7 mouse cellular contexts compared by ENCODE assay signal in the genomic region with DNA sequence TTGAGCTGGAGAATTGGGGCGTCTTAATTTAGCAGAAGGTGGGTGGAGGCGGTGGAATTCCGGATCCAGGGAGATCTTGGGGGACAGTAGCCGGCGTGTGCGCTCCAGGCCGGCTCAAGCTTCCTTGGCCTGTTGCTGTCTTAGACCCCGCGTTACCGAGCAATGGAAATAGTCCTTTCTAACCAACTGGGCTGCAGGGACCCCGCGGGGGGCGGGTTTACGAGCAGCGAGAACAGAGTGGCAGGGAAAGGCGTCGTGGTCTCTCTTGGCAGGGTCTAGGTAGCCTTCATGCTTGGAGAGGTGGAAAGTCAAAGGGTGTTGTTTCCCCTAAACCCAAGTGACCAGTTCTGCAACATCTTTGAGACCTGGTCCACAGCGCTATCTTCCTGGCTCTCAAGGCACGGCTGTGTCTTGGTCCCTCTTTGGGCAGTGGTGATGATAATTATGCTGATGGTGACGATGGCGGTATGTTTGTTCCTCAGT. TPM values are rescaled to one million over a fixed set of nuclear protein-coding genes. Genes with fewer than 3 reads are reported as not detected.
DNase-seq lines count a peak whose midpoint lies in the region; ATAC-seq and TF ChIP-seq lines count a peak whose summit lies in the region.

No protein-coding gene starts in this region.

- peaks cover 20% of the 10 kb centered on the region for H3K27me3 ChIP-seq in spleen, adult 2 months (ENCODE audit: control insufficient read depth, insufficient read depth, low read length)
- peaks cover 39% of the 10 kb centered on the region for H3K27me3 ChIP-seq in heart, postnatal 0 days (ENCODE audit: control insufficient read depth, insufficient read depth, low read length)
- no peaks in the 10 kb centered on the region for H3K27me3 ChIP-seq in limb, embryonic 14.5 days (ENCODE audit: control insufficient read depth, insufficient read depth, low read length)
- peaks cover 30% of the 10 kb centered on the region for H3K27me3 ChIP-seq in neural tube, embryonic 12.5 days (replicated peaks)

- no peak overlapping the region for H3K27ac ChIP-seq in spleen, adult 2 months (ENCODE audit: insufficient read depth, low read length)
- H3K27ac ChIP-seq in heart, postnatal 0 days (ENCODE audit: low read depth): peak overlapping the region; percentile 39
- peak overlapping the region; percentile 100 for H3K27ac ChIP-seq in limb, embryonic 14.5 days (replicated peaks; ENCODE audit: low read depth, low read length)
- H3K27ac ChIP-seq in neural tube, embryonic 12.5 days: no peak overlapping the region

- no peaks in the 10 kb centered on the region for H3K9me3 ChIP-seq in heart, postnatal 0 days (replicated peaks; ENCODE audit: control insufficient read depth, low read length)
- no peaks in the 10 kb centered on the region for H3K9me3 ChIP-seq in limb, embryonic 14.5 days (ENCODE audit: control insufficient read depth, low read length)
- no peaks in the 10 kb centered on the region for H3K9me3 ChIP-seq in neural tube, embryonic 12.5 days

- TF ChIP-seq POLR2A in spleen, adult 2 months (IDR thresholded peaks at IDR 0.05; ENCODE audit: low read depth, low read length): no peak
- TF ChIP-seq POLR2A in limb, embryonic 14.5 days (IDR thresholded peaks at IDR 0.05; ENCODE audit: borderline replicate concordance, extremely low read depth, insufficient read depth, insufficient read length): no peak

- ATAC-seq in heart, postnatal 0 days (ENCODE audit: insufficient read depth, low read depth): peak; percentile 16
- ATAC-seq in limb, embryonic 14.5 days (ENCODE audit: low FRiP score, low read depth): no peak
- peak; percentile 48 for ATAC-seq in neural tube, embryonic 12.5 days (ENCODE audit: low FRiP score, low read depth)

- no peaks in the 10 kb centered on the region for H3K36me3 ChIP-seq in spleen, adult 2 months (ENCODE audit: control insufficient read depth, insufficient read depth, low read length)
- no peaks in the 10 kb centered on the region for H3K36me3 ChIP-seq in heart, postnatal 0 days (replicated peaks; ENCODE audit: control insufficient read depth, insufficient read depth, low read length)
- peaks cover 33% of the 10 kb centered on the region for H3K36me3 ChIP-seq in limb, embryonic 14.5 days (ENCODE audit: control insufficient read depth, insufficient read depth, low read length)
- no peaks in the 10 kb centered on the region for H3K36me3 ChIP-seq in neural tube, embryonic 12.5 days

- TF ChIP-seq CTCF in spleen, adult 2 months (IDR thresholded peaks at IDR 0.05; ENCODE audit: extremely low read depth, insufficient read depth, insufficient read length, insufficient replicate concordance): no peak
- TF ChIP-seq CTCF in heart, postnatal 0 days (IDR thresholded peaks at IDR 0.05; ENCODE audit: low read depth): no peak

- peak overlapping the region; percentile 35 for H3K9ac ChIP-seq in heart, postnatal 0 days (replicated peaks; ENCODE audit: low read depth, low read length)
- H3K9ac ChIP-seq in limb, embryonic 14.5 days (ENCODE audit: low read depth, low read length, severe bottlenecking): peak overlapping the region; percentile 99
- H3K9ac ChIP-seq in neural tube, embryonic 12.5 days: peak overlapping the region; percentile 56

- H3K4me2 ChIP-seq in heart, postnatal 0 days (ENCODE audit: low read depth, low read length): peak overlapping the region; percentile 71
- H3K4me2 ChIP-seq in limb, embryonic 14.5 days (replicated peaks; ENCODE audit: low read depth, low read length, severe bottlenecking): peak overlapping the region; percentile 74
- peak overlapping the region; percentile 90 for H3K4me2 ChIP-seq in neural tube, embryonic 12.5 days (replicated peaks)

- H3K4me3 ChIP-seq in spleen, adult 2 months (ENCODE audit: extremely low read depth, insufficient read depth, insufficient read length): peak overlapping the region; percentile 21; the same call in 1 of the 2 replicates
- peak overlapping the region; percentile 50 for H3K4me3 ChIP-seq in heart, postnatal 0 days (ENCODE audit: low read depth, low read length)
- H3K4me3 ChIP-seq in limb, embryonic 14.5 days (replicated peaks; ENCODE audit: low read length): peak overlapping the region; percentile 76
- H3K4me3 ChIP-seq in neural tube, embryonic 12.5 days: peak overlapping the region; percentile 47

- 2% methylated on average over 21 of the region's 21 CpGs for WGBS in spleen, adult 2 months
- under 1% methylated on average over 21 of the region's 21 CpGs for WGBS in heart, postnatal 0 days
- WGBS in limb, embryonic 14.5 days: under 1% methylated on average over 20 of the region's 21 CpGs
- under 1% methylated on average over 21 of the region's 21 CpGs for WGBS in neural tube, embryonic 12.5 days

- no peak for TF ChIP-seq EP300 in heart, postnatal 0 days (IDR thresholded peaks at IDR 0.05; ENCODE audit: low read depth)

- no peak for DNase-seq in spleen, adult 2 months (ENCODE audit: low read depth in 1 of 2, low spot score in 2 of 2)
- no peak for DNase-seq in spleen, postnatal 10 days (ENCODE audit: low spot score in 2 of 2)
- peak; percentile 70 for DNase-seq in embryo, embryonic 10.5 days (ENCODE audit: low spot score)
- no peak for DNase-seq in heart, postnatal 0 days (ENCODE audit: low spot score)
- peak; percentile 45 for DNase-seq in limb, embryonic 14.5 days (ENCODE audit: low spot score)
- no peak for DNase-seq in spleen, adult 12 weeks (ENCODE audit: low spot score)

- H3K4me1 ChIP-seq in spleen, adult 2 months (ENCODE audit: control insufficient read depth, insufficient read depth, insufficient read length): no peaks in the 10 kb centered on the region; the same call in 1 of the 2 replicates
- H3K4me1 ChIP-seq in heart, postnatal 0 days (ENCODE audit: control insufficient read depth, insufficient read depth): 0 out of 2 replicates have a peak, but pooled peaks cover 5% of the 10 kb centered on the region
- peaks cover 10% of the 10 kb centered on the region for H3K4me1 ChIP-seq in limb, embryonic 14.5 days (ENCODE audit: control insufficient read depth, insufficient read depth, low read length)
- peaks cover 27% of the 10 kb centered on the region for H3K4me1 ChIP-seq in neural tube, embryonic 12.5 days

RNA-seq across cellular contexts. Expression of a gene that starts 4.5 kb away (rescaled TPM):
- 6.7 and 7.8 TPM in 2 replicates for polyA plus RNA-seq in spleen, adult 2 months (2012; rRNA removed)
- total RNA-seq in heart, postnatal 0 days (2014; rRNA removed; ENCODE audit: low replicate concordance): 25.3 and 27.4 TPM in 2 replicates
- polyA plus RNA-seq in heart, postnatal 0 days (2015; fragmentation: Nextera tagmentation; extraction: Ambion mirVana): 5.3 and 6.1 TPM in 2 replicates
- polyA plus RNA-seq in limb, embryonic 14.5 days (2012; rRNA removed): 111 and 115 TPM in 2 replicates
- polyA plus RNA-seq in limb, embryonic 14.5 days (2014; fragmentation: Nextera tagmentation; extraction: Ambion mirVana): 122 and 138 TPM in 2 replicates
- 23.9 and 24.4 TPM in 2 replicates for polyA plus RNA-seq in neural tube, embryonic 12.5 days (2016; fragmentation: Nextera tagmentation; extraction: Ambion mirVana)

Comparison
In these comparisons a context has a peak if more than half of its experiments do, and no peak if none do; other contexts are left out.
1. DNase-seq: peak in embryo, embryonic 10.5 days (single experiment) and limb, embryonic 14.5 days (single experiment); none in spleen, adult 2 months (0 of 2), spleen, postnatal 10 days (0 of 2), heart, postnatal 0 days (single experiment) and spleen, adult 12 weeks (single experiment).
2. H3K27ac ChIP-seq: peak in heart, postnatal 0 days (single experiment) and limb, embryonic 14.5 days (single experiment); none in spleen, adult 2 months (single experiment) and neural tube, embryonic 12.5 days (single experiment).
3. H3K4me3 ChIP-seq: peak in every context shown above with its lines; median percentile 76 in limb, embryonic 14.5 days; 50 in heart, postnatal 0 days; 47 in neural tube, embryonic 12.5 days; 21 in spleen, adult 2 months.
4. H3K9ac ChIP-seq: peak in every context shown above with its lines; median percentile 99 in limb, embryonic 14.5 days; 56 in neural tube, embryonic 12.5 days; 35 in heart, postnatal 0 days.
5. Peak in every context shown above with its lines, with median percentiles within 50 percentile points of each other: H3K4me2 ChIP-seq.